Mouse (Mus musculus) right cerebral cortex, postnatal 14 days (tissue): ENCODE measurements around the gene Adarb1.
A peak's percentile ranks its signal among the peaks of the same experiment; 100 is the strongest.

ENCODE experiments used
- DNase-seq: peaks from one replicate; pipeline ENCODE4 v3.0.0; 2022

Gene Adarb1

GRCm38 (mm10) chr10:77434457-77435151 lies 16.5 kb upstream of the Adarb1 start:
- peak; percentile 71 for DNase-seq

GRCm38 (mm10) chr10:77434076-77434456 lies 16.0 kb upstream of the Adarb1 start:
- DNase-seq: no peak

- DNase-seq: no peak
These were observed 12.7 kb upstream of the Adarb1 start for GRCm38 (mm10) chr10:77430771-77431170.

GRCm38 (mm10) chr10:77429921-77430320 lies 11.9 kb upstream of the Adarb1 start:
- DNase-seq: no peak

GRCm38 (mm10) chr10:77427610-77428009 lies 9.5 kb upstream of the Adarb1 start:
- DNase-seq: no peak

- DNase-seq: no peak
These were observed 2.1 kb upstream of the Adarb1 start for GRCm38 (mm10) chr10:77420190-77420589.

GRCm38 (mm10) chr10:77417240-77418102 lies 599 bp downstream of the Adarb1 start:
- DNase-seq: peak; percentile 30

GRCm38 (mm10) chr10:77416666-77417239 lies 1.3 kb downstream of the Adarb1 start:
- no peak for DNase-seq

GRCm38 (mm10) chr10:77415867-77416266 lies 2.2 kb downstream of the Adarb1 start:
- DNase-seq: no peak

- no peak for DNase-seq
These were observed 4.3 kb downstream of the Adarb1 start for GRCm38 (mm10) chr10:77413791-77414190.

GRCm38 (mm10) chr10:77409154-77409553 lies 8.9 kb downstream of the Adarb1 start:
- no peak for DNase-seq

GRCm38 (mm10) chr10:77408241-77408640 lies 9.8 kb downstream of the Adarb1 start:
- DNase-seq: no peak

GRCm38 (mm10) chr10:77406486-77406885 lies 11.6 kb downstream of the Adarb1 start:
- DNase-seq: no peak

GRCm38 (mm10) chr10:77402463-77402862 lies 15.6 kb downstream of the Adarb1 start:
- DNase-seq: no peak

- DNase-seq: no peak
These were observed 17.0 kb downstream of the Adarb1 start for GRCm38 (mm10) chr10:77401039-77401438.

- DNase-seq: no peak
These were observed 18.1 kb downstream of the Adarb1 start for GRCm38 (mm10) chr10:77399938-77400337.

- no peak for DNase-seq
These were observed 20.0 kb downstream of the Adarb1 start for GRCm38 (mm10) chr10:77398082-77398481.

- DNase-seq: no peak
These were observed 20.9 kb downstream of the Adarb1 start for GRCm38 (mm10) chr10:77397056-77397642.

- no peak for DNase-seq
These were observed 22.1 kb downstream of the Adarb1 start for GRCm38 (mm10) chr10:77396015-77396414.

- DNase-seq: no peak
These were observed 27.0 kb downstream of the Adarb1 start for GRCm38 (mm10) chr10:77391072-77391471.

- DNase-seq: no peak
These were observed 30.5 kb downstream of the Adarb1 start for GRCm38 (mm10) chr10:77387558-77387957.

GRCm38 (mm10) chr10:77385731-77386130 lies 32.3 kb downstream of the Adarb1 start:
- DNase-seq: no peak

- DNase-seq: peak; percentile 35
These were observed 35.0 kb downstream of the Adarb1 start for GRCm38 (mm10) chr10:77383045-77383444.
